Mouse (Mus musculus) neural tube, embryonic 14.5 days (tissue): ENCODE results near the gene Ddr1. TPM values are rescaled to one million over a fixed set of nuclear protein-coding genes. Genes with fewer than 3 reads are reported as not detected.

Experiments
- ATAC-seq: fragments of 200-750 bp; cut with Nextera tagmentation; 2 replicates; pipeline ENCODE4 v1.8.0; 2017; ENCODE audit warnings: low read depth, mild to moderate bottlenecking, moderate TSS enrichment, moderate library complexity
- H3K27ac ChIP-seq: fragments of 300-500 bp; sonication (generic); 2 replicates; pipeline ENCODE4 v1.5.1; 2014; ENCODE audit warnings: low read depth, mild to moderate bottlenecking, control low read depth, low read length, moderate library complexity, mixed read lengths
- H3K27me3 ChIP-seq: fragments of 300-500 bp; sonication (generic); 2 replicates; pipeline ENCODE4 v1.6.1; 2014; ENCODE audit warnings: low read length; ENCODE audit not compliant: control insufficient read depth, insufficient read depth
- H3K36me3 ChIP-seq: fragments of 300-500 bp; sonication (generic); 2 replicates; pipeline ENCODE4 v1.6.1; 2014; ENCODE audit warnings: low read length, mixed read lengths; ENCODE audit not compliant: control insufficient read depth, insufficient read depth
- H3K4me1 ChIP-seq: fragments of 300-500 bp; sonication (generic); 2 replicates; pipeline ENCODE4 v1.6.1; 2014; ENCODE audit warnings: low read length; ENCODE audit not compliant: control insufficient read depth, insufficient read depth
- H3K4me2 ChIP-seq: fragments of 300-500 bp; sonication (generic); 2 replicates; pipeline ENCODE4 v1.6.1; 2014; ENCODE audit warnings: mild to moderate bottlenecking, low read depth, low read length, control low read depth
- H3K4me3 ChIP-seq: fragments of 300-500 bp; sonication (generic); 2 replicates; pipeline ENCODE4 v1.5.1; 2014; ENCODE audit warnings: low read depth, low read length, control low read depth, mixed read lengths
- H3K9ac ChIP-seq: fragments of 300-500 bp; sonication (generic); replicated peaks from 2 replicates; pipeline ENCODE4 v1.6.1; 2014; ENCODE audit warnings: low read depth, mild to moderate bottlenecking, control low read depth, low read length, mixed read lengths
- H3K9me3 ChIP-seq: fragments of 300-500 bp; sonication (generic); 2 replicates; pipeline ENCODE4 v1.6.1; 2016; ENCODE audit warnings: low read length; ENCODE audit not compliant: control insufficient read depth
- WGBS: fragments of 180-500 bp; shearing (Covaris S2); extraction: QIAGEN DNeasy Blood & Tissue Kit; methylation state at CpG from one replicate; pipeline ENCODE4 v1.1.7; 2014; 5-methylcytosine and 5-hydroxymethylcytosine counted together
- polyA plus RNA-seq: library from polyadenylated mRNA; unstranded; fragments of >200 nt; fragmentation: Nextera tagmentation; extraction: Ambion mirVana; gene quantifications from 2 replicates; pipeline ENCODE4 v1.2.1, GENCODE M21; 2014

The Ddr1 gene
- 48.6 and 65.6 TPM in 2 replicates for polyA plus RNA-seq

GRCm38 (mm10) chr17:35704621-35705464 lies at the start of gene Ddr1:
Gene Ddr1, minus strand, starts transcription at chr17:35704621.
- 5% methylated on average over 19 of the region's 19 CpGs for WGBS
- peak within 1 kb of the TSS; percentile 63 for H3K9ac ChIP-seq
- H3K9me3 ChIP-seq: no peaks in the 10 kb centered on the region
- ATAC-seq: peak; percentile 52
- peak within 1 kb of the TSS; percentile 40 for H3K4me3 ChIP-seq
- no peaks in the 10 kb centered on the region for H3K36me3 ChIP-seq
- H3K27ac ChIP-seq: peak within 1 kb of the TSS; percentile 94
- H3K4me1 ChIP-seq: peaks cover 22% of the 10 kb centered on the region
- peak within 1 kb of the TSS; percentile 39 for H3K4me2 ChIP-seq
- H3K27me3 ChIP-seq: no peaks in the 10 kb centered on the region

- Histone ChIP-seq H3K27me3 (no peaks in the 10 kb centered on the region), H3K27ac (no peak overlapping the region), H3K4me2 (no peak overlapping the region), H3K4me1 (no peaks in the 10 kb centered on the region), H3K36me3 (no peaks in the 10 kb centered on the region), H3K4me3 (no peak overlapping the region), H3K9me3 (no peaks in the 10 kb centered on the region), H3K9ac (no peak overlapping the region)
- no peak for ATAC-seq
- WGBS: 94% methylated on average over 7 of the region's 7 CpGs
Observed at GRCm38 (mm10) chr17:35753668-35754067, 49.2 kb upstream of the Ddr1 start.

- no peak overlapping the region for H3K4me3 ChIP-seq
- no peak overlapping the region for H3K9ac ChIP-seq
- no peaks in the 10 kb centered on the region for H3K9me3 ChIP-seq
- no peaks in the 10 kb centered on the region for H3K27me3 ChIP-seq
- H3K4me1 ChIP-seq: no peaks in the 10 kb centered on the region
- ATAC-seq: peak; percentile 75
- no peaks in the 10 kb centered on the region for H3K36me3 ChIP-seq
- WGBS: 46% methylated on average over 7 of the region's 7 CpGs
- peak overlapping the region; percentile 39; the same call in 1 of the 2 replicates for H3K27ac ChIP-seq
- no peak overlapping the region for H3K4me2 ChIP-seq
Observed at GRCm38 (mm10) chr17:35752221-35752811, 47.9 kb upstream of the Ddr1 start.

- no peaks in the 10 kb centered on the region for H3K36me3 ChIP-seq
- H3K9ac ChIP-seq: no peak overlapping the region
- no peak overlapping the region for H3K27ac ChIP-seq
- H3K9me3 ChIP-seq: no peaks in the 10 kb centered on the region
- ATAC-seq: no peak
- H3K4me3 ChIP-seq: no peak overlapping the region
- H3K4me1 ChIP-seq: no peaks in the 10 kb centered on the region
- H3K4me2 ChIP-seq: no peak overlapping the region
- 83% methylated on average over 10 of the region's 10 CpGs for WGBS
- H3K27me3 ChIP-seq: no peaks in the 10 kb centered on the region
Observed at GRCm38 (mm10) chr17:35749685-35750084, 45.3 kb upstream of the Ddr1 start.

GRCm38 (mm10) chr17:35744361-35744760 lies 39.9 kb upstream of the Ddr1 start:
- Histone ChIP-seq H3K27me3 (no peaks in the 10 kb centered on the region), H3K9ac (no peak overlapping the region), H3K4me1 (no peaks in the 10 kb centered on the region), H3K36me3 (no peaks in the 10 kb centered on the region), H3K27ac (no peak overlapping the region), H3K4me3 (no peak overlapping the region), H3K4me2 (no peak overlapping the region), H3K9me3 (no peaks in the 10 kb centered on the region)
- WGBS: 94% methylated on average over 2 of the region's 2 CpGs
- no peak for ATAC-seq

GRCm38 (mm10) chr17:35742948-35743347 lies 38.5 kb upstream of the Ddr1 start:
- H3K27ac ChIP-seq: no peak overlapping the region
- 70% methylated on average over 3 of the region's 3 CpGs for WGBS
- no peak overlapping the region for H3K4me2 ChIP-seq
- H3K4me3 ChIP-seq: no peak overlapping the region
- no peaks in the 10 kb centered on the region for H3K27me3 ChIP-seq
- no peaks in the 10 kb centered on the region for H3K4me1 ChIP-seq
- H3K9ac ChIP-seq: no peak overlapping the region
- ATAC-seq: no peak
- H3K9me3 ChIP-seq: no peaks in the 10 kb centered on the region
- H3K36me3 ChIP-seq: no peaks in the 10 kb centered on the region

GRCm38 (mm10) chr17:35741589-35742226 lies 37.3 kb upstream of the Ddr1 start:
- Histone ChIP-seq H3K4me2 (no peak overlapping the region), H3K9me3 (no peaks in the 10 kb centered on the region), H3K4me3 (no peak overlapping the region), H3K9ac (no peak overlapping the region), H3K4me1 (no peaks in the 10 kb centered on the region), H3K27ac (no peak overlapping the region), H3K27me3 (no peaks in the 10 kb centered on the region), H3K36me3 (no peaks in the 10 kb centered on the region)
- WGBS: 79% methylated on average over 9 of the region's 9 CpGs
- ATAC-seq: no peak

GRCm38 (mm10) chr17:35740276-35740880 lies 36.0 kb upstream of the Ddr1 start:
- no peak overlapping the region for H3K9ac ChIP-seq
- no peaks in the 10 kb centered on the region for H3K27me3 ChIP-seq
- H3K4me2 ChIP-seq: no peak overlapping the region
- no peak overlapping the region for H3K4me3 ChIP-seq
- no peaks in the 10 kb centered on the region for H3K36me3 ChIP-seq
- no peak overlapping the region for H3K27ac ChIP-seq
- WGBS: 75% methylated on average over 5 of the region's 5 CpGs
- no peak for ATAC-seq
- no peaks in the 10 kb centered on the region for H3K9me3 ChIP-seq
- H3K4me1 ChIP-seq: no peaks in the 10 kb centered on the region
